8 mouse cellular contexts compared by ENCODE assay signal in the genomic region with DNA sequence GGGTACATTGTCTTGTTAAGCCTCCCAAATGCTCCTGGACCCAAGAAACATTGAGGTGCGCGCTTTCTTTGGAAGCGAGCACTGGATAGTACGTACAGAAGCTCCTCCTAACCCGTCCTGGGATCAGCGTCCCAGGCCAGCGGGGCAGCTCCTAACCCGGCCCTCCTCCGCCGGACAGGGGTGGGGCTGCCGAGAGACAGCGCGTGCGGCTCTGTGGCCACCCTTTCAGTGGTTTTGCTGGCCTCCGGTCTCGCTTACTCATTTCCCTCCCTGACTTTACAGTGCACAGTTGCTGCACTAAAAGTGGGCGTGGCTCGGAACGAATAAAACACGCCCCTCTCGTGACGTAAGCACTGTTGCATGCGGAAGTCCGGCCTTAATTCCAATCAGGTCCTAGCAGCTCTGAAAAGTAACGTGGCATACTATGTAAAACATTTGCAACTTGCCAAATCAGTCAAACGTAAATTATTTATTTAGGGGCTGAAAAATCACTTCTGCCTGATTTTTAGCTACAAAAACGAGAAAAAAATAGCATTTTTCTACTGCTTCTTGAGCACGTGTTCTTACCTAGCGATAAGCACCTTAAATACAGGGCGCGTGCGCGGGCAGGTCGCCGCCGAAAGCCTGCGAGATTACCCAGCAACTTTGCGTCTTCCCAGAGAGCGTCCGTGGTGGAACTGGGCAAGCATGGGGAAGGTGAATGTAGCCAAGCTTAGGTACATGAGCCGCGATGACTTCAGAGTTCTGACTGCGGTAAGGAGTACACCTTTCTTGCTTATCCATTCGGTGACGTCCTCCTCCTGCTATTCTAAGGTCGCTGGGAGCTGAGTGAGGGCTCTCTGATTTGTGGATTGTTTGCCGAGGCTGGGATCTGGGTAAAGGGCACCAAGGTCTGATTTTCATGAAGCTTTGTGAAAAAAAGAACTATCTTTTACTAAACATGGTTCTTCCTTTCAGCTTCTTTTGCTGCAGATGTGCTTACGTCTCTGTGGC. TPM values are rescaled to one million over a fixed set of nuclear protein-coding genes. Genes with fewer than 3 reads are reported as not detected.
DNase-seq lines count a peak whose midpoint lies in the region; ATAC-seq and TF ChIP-seq lines count a peak whose summit lies in the region.

A gene (plus strand): TSS at position 392 of the 993 bp plus-strand sequence.

- peaks cover 23% of the 10 kb centered on the region for H3K36me3 ChIP-seq in ES-Bruce4 (ENCODE audit: control insufficient read depth, insufficient read depth, low read length, poor library complexity, severe bottlenecking)
- peaks cover 14% of the 10 kb centered on the region for H3K36me3 ChIP-seq in forebrain, embryonic 13.5 days (ENCODE audit: poor library complexity, severe bottlenecking)
- peaks cover 7% of the 10 kb centered on the region for H3K36me3 ChIP-seq in liver, postnatal 0 days (replicated peaks; ENCODE audit: insufficient read depth, low read length)
- peaks cover 3% of the 10 kb centered on the region; the same call in 1 of the 2 replicates for H3K36me3 ChIP-seq in neural tube, embryonic 14.5 days (ENCODE audit: control insufficient read depth, insufficient read depth, low read length)

- H3K4me2 ChIP-seq in forebrain, embryonic 13.5 days: peak within 1 kb of the TSS; percentile 64
- peak within 1 kb of the TSS; percentile 74 for H3K4me2 ChIP-seq in liver, postnatal 0 days (ENCODE audit: low read depth, low read length)
- H3K4me2 ChIP-seq in neural tube, embryonic 14.5 days (ENCODE audit: low read depth, low read length): peak within 1 kb of the TSS; percentile 87

- H3K27me3 ChIP-seq in ES-Bruce4 (ENCODE audit: control insufficient read depth, insufficient read depth, low read length, poor library complexity, severe bottlenecking): no peaks in the 10 kb centered on the region
- H3K27me3 ChIP-seq in forebrain, embryonic 13.5 days: no peaks in the 10 kb centered on the region
- H3K27me3 ChIP-seq in liver, postnatal 0 days (ENCODE audit: insufficient read depth, low read length): no peaks in the 10 kb centered on the region
- no peaks in the 10 kb centered on the region for H3K27me3 ChIP-seq in neural tube, embryonic 14.5 days (ENCODE audit: control insufficient read depth, insufficient read depth, low read length)

- TF ChIP-seq EP300 in ES-Bruce4 (IDR thresholded peaks at IDR 0.05; ENCODE audit: insufficient read depth, low read depth, low read length): no peak
- peak; percentile 99 for TF ChIP-seq EP300 in liver, postnatal 0 days (IDR thresholded peaks at IDR 0.05; ENCODE audit: low read depth)

- H3K4me1 ChIP-seq in ES-Bruce4 (ENCODE audit: control insufficient read depth, insufficient read depth, low read length): peaks cover 4% of the 10 kb centered on the region
- peaks cover 18% of the 10 kb centered on the region for H3K4me1 ChIP-seq in forebrain, embryonic 13.5 days
- peaks cover 14% of the 10 kb centered on the region for H3K4me1 ChIP-seq in liver, postnatal 0 days (ENCODE audit: insufficient read depth)
- H3K4me1 ChIP-seq in neural tube, embryonic 14.5 days (ENCODE audit: control insufficient read depth, insufficient read depth, low read length): 0 out of 2 replicates have a peak, but pooled peaks cover 9% of the 10 kb centered on the region

- peak; percentile 97 for ATAC-seq in cerebellum, adult (ENCODE audit: insufficient number of reproducible peaks, low FRiP score, low TSS enrichment)
- peak; percentile 98 for ATAC-seq in forebrain, embryonic 13.5 days
- peak; percentile 95 for ATAC-seq in liver, postnatal 0 days
- ATAC-seq in neural tube, embryonic 14.5 days (ENCODE audit: low read depth): peak; percentile 98

- H3K9ac ChIP-seq in ES-Bruce4 (ENCODE audit: low read depth, poor library complexity, severe bottlenecking): peak within 1 kb of the TSS; percentile 91
- H3K9ac ChIP-seq in forebrain, embryonic 13.5 days: peak within 1 kb of the TSS; percentile 85
- H3K9ac ChIP-seq in liver, postnatal 0 days (replicated peaks): peak within 1 kb of the TSS; percentile 71
- H3K9ac ChIP-seq in neural tube, embryonic 14.5 days (replicated peaks; ENCODE audit: low read depth, low read length): peak within 1 kb of the TSS; percentile 75

- TF ChIP-seq POLR2A in ES-Bruce4 (IDR thresholded peaks at IDR 0.05; ENCODE audit: insufficient read depth, low read length): peak; percentile 85

- TF ChIP-seq CTCF in ES-Bruce4 (IDR thresholded peaks at IDR 0.05; ENCODE audit: low read depth, low read length): no peak
- no peak for TF ChIP-seq CTCF in liver, postnatal 0 days (IDR thresholded peaks at IDR 0.05; ENCODE audit: low read depth)

- peak within 1 kb of the TSS; percentile 99 for H3K4me3 ChIP-seq in ES-Bruce4 (ENCODE audit: low read depth, low read length)
- peak within 1 kb of the TSS; percentile 78 for H3K4me3 ChIP-seq in forebrain, embryonic 13.5 days
- peak within 1 kb of the TSS; percentile 64 for H3K4me3 ChIP-seq in liver, postnatal 0 days (ENCODE audit: low read depth, low read length)
- peak within 1 kb of the TSS; percentile 69 for H3K4me3 ChIP-seq in neural tube, embryonic 14.5 days (ENCODE audit: low read depth, low read length)

- no peaks in the 10 kb centered on the region for H3K9me3 ChIP-seq in ES-Bruce4 (replicated peaks; ENCODE audit: control insufficient read depth, insufficient read depth, low read length, poor library complexity, severe bottlenecking)
- H3K9me3 ChIP-seq in forebrain, embryonic 13.5 days (replicated peaks): no peaks in the 10 kb centered on the region
- H3K9me3 ChIP-seq in liver, postnatal 0 days (ENCODE audit: low read length): no peaks in the 10 kb centered on the region
- H3K9me3 ChIP-seq in neural tube, embryonic 14.5 days (ENCODE audit: control insufficient read depth, low read length): no peaks in the 10 kb centered on the region

- H3K27ac ChIP-seq in ES-Bruce4 (ENCODE audit: insufficient read depth, low read length): peak within 1 kb of the TSS; percentile 66
- peak within 1 kb of the TSS; percentile 55 for H3K27ac ChIP-seq in forebrain, embryonic 13.5 days
- H3K27ac ChIP-seq in liver, postnatal 0 days (ENCODE audit: low read depth): peak within 1 kb of the TSS; percentile 88
- peak within 1 kb of the TSS; percentile 76 for H3K27ac ChIP-seq in neural tube, embryonic 14.5 days (ENCODE audit: low read depth, low read length)

- peak; percentile 98 to 99 for DNase-seq in heart, postnatal 10 days
- peak; percentile 98 for DNase-seq in large intestine, adult 2 months (ENCODE audit: low read depth, low spot score)
- DNase-seq in liver, postnatal 0 days: peak; percentile 96
- peak; percentile 97 for DNase-seq in testis, postnatal 10 days (ENCODE audit: low spot score)

- intact Hi-C loops in heart, postnatal 10 days (cut with DNase I): loop anchor here (2.0 to 10.0 kb wide), 5 partner anchors 79 to 461 kb away; no protein-coding TSS in a partner anchor

- whole genome bisulfite sequencing in forebrain, embryonic 13.5 days: under 1% methylated on average over 48 of the region's 48 CpGs
- WGBS in large intestine, adult 2 months: under 1% methylated on average over 48 of the region's 48 CpGs
- under 1% methylated on average over 48 of the region's 48 CpGs for WGBS in liver, postnatal 0 days (ENCODE audit: insufficient replicate concordance)
- under 1% methylated on average over 48 of the region's 48 CpGs for WGBS in neural tube, embryonic 14.5 days

RNA-seq across cellular contexts. Expression of the gene that starts here (rescaled TPM):
- 52.6 and 58.5 TPM in 2 replicates for polyA plus RNA-seq in ES-Bruce4 (2011; ENCODE audit: insufficient read depth, insufficient read length, low read depth, missing spikeins)
- 29.3 and 32.9 TPM in 2 replicates for polyA plus RNA-seq in forebrain, embryonic 13.5 days (2015; fragmentation: Nextera tagmentation; extraction: Ambion mirVana)
- total RNA-seq in heart, postnatal 10 days (2021): 10 to 100 TPM; 18.5 to 18.7 TPM
- polyA plus RNA-seq in large intestine, adult 2 months (2012; rRNA removed): 6.5 and 7.4 TPM in 2 replicates
- polyA plus RNA-seq in liver, postnatal 0 days (2015; fragmentation: Nextera tagmentation; extraction: Ambion mirVana): 10.5 and 10.8 TPM in 2 replicates
- 26.1 and 26.8 TPM in 2 replicates for polyA plus RNA-seq in neural tube, embryonic 14.5 days (2014; fragmentation: Nextera tagmentation; extraction: Ambion mirVana)

Comparison
In these comparisons a context has a peak if more than half of its experiments do, and no peak if none do; other contexts are left out.
1. Peak in every context shown above with its lines: DNase-seq, ATAC-seq, H3K4me3 ChIP-seq and H3K27ac ChIP-seq.